Mouse (Mus musculus) MEL (cell line): ENCODE data around the gene Prickle1.

Experiments
- CHD1 ChIP-seq: IDR thresholded peaks from 2 replicates; pipeline ENCODE4 v1.6.1; 2012; ENCODE audit warnings: low read depth, mild to moderate bottlenecking, inconsistent platforms, low read length, improper control_type of control experiment
- CTCF ChIP-seq, 3 experiments: IDR thresholded peaks in 2 of 3; conservative IDR thresholded peaks in 1 of 3; 2 replicates each; pipeline ENCODE4 v1.5.1; 2011 to 2012; ENCODE audit warnings: low read length in 3 of 3, low read depth in 2 of 3, mild to moderate bottlenecking in 2 of 3, improper control_type of control experiment in 1 of 3, inconsistent platforms in 1 of 3, mixed read lengths in 1 of 3, moderate library complexity in 1 of 3; ENCODE audit not compliant: control insufficient read depth in 1 of 3, insufficient read depth in 1 of 3, poor library complexity in 1 of 3, severe bottlenecking in 1 of 3
- EP300 ChIP-seq, 2 experiments: IDR thresholded peaks; 2 replicates each; pipeline ENCODE4 v1.6.1; 2011; ENCODE audit warnings: improper control_type of control experiment in 2 of 2, low read length in 2 of 2, low read depth in 1 of 2, mild to moderate bottlenecking in 1 of 2
- GABPA ChIP-seq: IDR thresholded peaks from 2 replicates; pipeline ENCODE4 v1.6.1; 2012; ENCODE audit warnings: low read depth, mild to moderate bottlenecking, inconsistent platforms, low read length, improper control_type of control experiment, moderate library complexity
- MYB ChIP-seq: IDR thresholded peaks from 2 replicates; pipeline ENCODE4 v1.6.1; 2011; ENCODE audit warnings: mild to moderate bottlenecking, low read depth, low read length, improper control_type of control experiment
- POLR2A ChIP-seq, 2 experiments: IDR thresholded peaks; 2 replicates each; pipeline ENCODE4 v1.6.1; 2011 to 2012; ENCODE audit warnings: low read length in 2 of 2, mild to moderate bottlenecking in 2 of 2, control low read depth in 1 of 2, improper control_type of control experiment in 1 of 2, low read depth in 1 of 2, moderate library complexity in 1 of 2; ENCODE audit not compliant: control insufficient read depth in 1 of 2, insufficient read depth in 1 of 2, poor library complexity in 1 of 2
- TAL1 ChIP-seq: IDR thresholded peaks from 2 replicates; pipeline ENCODE4 v1.6.1; 2012; ENCODE audit warnings: mild to moderate bottlenecking, inconsistent platforms, low read length, moderate library complexity, mixed read lengths
- TBP ChIP-seq: IDR thresholded peaks from 2 replicates; pipeline ENCODE4 v1.8.0; 2011; ENCODE audit warnings: low read depth, low read length, improper control_type of control experiment
- USF2 ChIP-seq, 2 experiments: IDR thresholded peaks; 2 replicates each; pipeline ENCODE4 v1.6.1; 2011 to 2012; ENCODE audit warnings: improper control_type of control experiment in 2 of 2, low read length in 2 of 2, borderline replicate concordance in 1 of 2, inconsistent platforms in 1 of 2, low read depth in 1 of 2, mild to moderate bottlenecking in 1 of 2; ENCODE audit not compliant: insufficient read depth in 1 of 2

GRCm38 (mm10) chr15:93592596-93592995 is 3.1 kb downstream of the Prickle1 start:
- TF ChIP-seq POLR2A (IDR thresholded peaks at IDR 0.05; ENCODE audit: control insufficient read depth in 1 of 2, insufficient read depth in 1 of 2, low read depth in 1 of 2, low read length in 2 of 2, poor library complexity in 1 of 2) (no peak), EP300 (IDR thresholded peaks at IDR 0.05; ENCODE audit: low read depth in 1 of 2, low read length in 2 of 2) (no peak), TBP (no peak), CTCF (IDR thresholded peaks at IDR 0.05 in 2 of 3, conservative IDR thresholded peaks at IDR 0.05 in 1 of 3; ENCODE audit: control insufficient read depth in 1 of 3, insufficient read depth in 1 of 3, low read depth in 2 of 3, low read length in 3 of 3, poor library complexity in 1 of 3, severe bottlenecking in 1 of 3) (no peak), MYB (no peak), GABPA (no peak), USF2 (IDR thresholded peaks at IDR 0.05; ENCODE audit: borderline replicate concordance in 1 of 2, insufficient read depth in 1 of 2, low read depth in 1 of 2, low read length in 2 of 2) (no peak), CHD1 (no peak), TAL1 (no peak)
